Mouse (Mus musculus) spleen, adult 2 months (tissue): ENCODE results near the gene D430042O09Rik. TPM values are rescaled to one million over a fixed set of nuclear protein-coding genes. Genes with fewer than 3 reads are reported as not detected.
A peak's percentile ranks its signal among the peaks of the same experiment; 100 is the strongest.

Source experiments
- DNase-seq, 2 experiments: peaks; one replicate each; pipeline versions ENCODE4 v3.0.0 to v3.0.0-alpha.2; 2012 to 2021; ENCODE audit warnings: low spot score in 2 of 2, low read depth in 1 of 2
- H3K27ac ChIP-seq: fragments of 200-500 bp; 2 replicates; pipeline ENCODE4 v1.5.1; 2012; ENCODE audit warnings: low read length, inconsistent platforms; ENCODE audit not compliant: insufficient read depth
- H3K27me3 ChIP-seq: fragments of 200-500 bp; 2 replicates; pipeline ENCODE4 v1.6.1; 2012; ENCODE audit warnings: mild to moderate bottlenecking, moderate library complexity, low read length, inconsistent platforms; ENCODE audit not compliant: control insufficient read depth, insufficient read depth
- H3K36me3 ChIP-seq: fragments of 200-500 bp; 2 replicates; pipeline ENCODE4 v1.6.1; 2012; ENCODE audit warnings: mild to moderate bottlenecking, low read length, inconsistent platforms; ENCODE audit not compliant: control insufficient read depth, insufficient read depth
- H3K4me1 ChIP-seq: fragments of 200-500 bp; 2 replicates; pipeline ENCODE4 v1.6.1; 2011; ENCODE audit warnings: inconsistent platforms; ENCODE audit not compliant: control insufficient read depth, insufficient read depth, insufficient read length
- H3K4me3 ChIP-seq: fragments of 200-500 bp; 2 replicates; pipeline ENCODE4 v1.5.1; 2011; ENCODE audit warnings: mild to moderate bottlenecking, inconsistent platforms; ENCODE audit not compliant: insufficient read depth, insufficient read length; ENCODE audit errors: extremely low read depth
- CTCF ChIP-seq: fragments of 200-500 bp; IDR thresholded peaks from 2 replicates; pipeline ENCODE4 v1.5.1; 2011; ENCODE audit warnings: mild to moderate bottlenecking, inconsistent platforms; ENCODE audit not compliant: insufficient read depth, insufficient read length, insufficient replicate concordance; ENCODE audit errors: extremely low read depth
- POLR2A ChIP-seq: fragments of 200-500 bp; IDR thresholded peaks from 2 replicates; pipeline ENCODE4 v1.6.1; 2011; ENCODE audit warnings: low read depth, low read length, inconsistent platforms
- WGBS: fragments of 180-500 bp; shearing (Covaris S2); methylation state at CpG from one replicate; pipeline ENCODE4 v1.1.7; 2018; 5-methylcytosine and 5-hydroxymethylcytosine counted together
- polyA plus RNA-seq: library from polyadenylated mRNA; depleted of rRNA; stranded (reverse); fragments of >200 nt; gene quantifications from 2 replicates; pipeline ENCODE4 v1.2.3, GENCODE M21; 2012; rRNA removed

D430042O09Rik gene
- polyA plus RNA-seq, 1 experiment = 7.0 TPM

GRCm38 (mm10) chr7:125899036-125899435, 191.3 kb downstream of the D430042O09Rik start:
- no peak for TF ChIP-seq POLR2A
- TF ChIP-seq CTCF = no peak
- Histone ChIP-seq H3K27ac (no peak overlapping the region), H3K36me3 (no peaks in the 10 kb centered on the region), H3K27me3 (no peaks in the 10 kb centered on the region), H3K4me3 (no peak overlapping the region), H3K4me1 (no peaks in the 10 kb centered on the region)
- no peak for DNase-seq
- WGBS = 18% methylated on average over 7 of the region's 7 CpGs

GRCm38 (mm10) chr7:125899916-125900315, 192.2 kb downstream of the D430042O09Rik start:
- Histone ChIP-seq H3K27ac (no peak overlapping the region), H3K4me3 (no peak overlapping the region), H3K4me1 (no peaks in the 10 kb centered on the region), H3K36me3 (no peaks in the 10 kb centered on the region), H3K27me3 (no peaks in the 10 kb centered on the region)
- TF ChIP-seq POLR2A (no peak), CTCF (no peak)
- WGBS = 57% methylated on average over 2 of the region's 2 CpGs
- no peak for DNase-seq

- no peaks in the 10 kb centered on the region for H3K36me3 ChIP-seq
- DNase-seq = no peak
- no peaks in the 10 kb centered on the region for H3K27me3 ChIP-seq
- no peak overlapping the region for H3K27ac ChIP-seq
- no peaks in the 10 kb centered on the region for H3K4me1 ChIP-seq
- 62% methylated on average over 13 of the region's 13 CpGs for WGBS
- no peak for TF ChIP-seq CTCF
- no peak for TF ChIP-seq POLR2A
- H3K4me3 ChIP-seq = no peak overlapping the region
These were observed 192.9 kb downstream of the D430042O09Rik start for GRCm38 (mm10) chr7:125900386-125901161.

GRCm38 (mm10) chr7:125920801-125921200, 213.1 kb downstream of the D430042O09Rik start:
- Histone ChIP-seq H3K36me3 (no peaks in the 10 kb centered on the region), H3K4me1 (peaks cover 9% of the 10 kb centered on the region; the same call in 1 of the 2 replicates), H3K27me3 (no peaks in the 10 kb centered on the region), H3K4me3 (no peak overlapping the region), H3K27ac (no peak overlapping the region)
- no peak for TF ChIP-seq CTCF
- no peak for TF ChIP-seq POLR2A
- DNase-seq = peak; percentile 22 to 60
- WGBS = 9% methylated on average over 5 of the region's 5 CpGs

- Histone ChIP-seq H3K4me1 (peaks cover 9% of the 10 kb centered on the region; the same call in 1 of the 2 replicates), H3K27me3 (no peaks in the 10 kb centered on the region), H3K27ac (no peak overlapping the region), H3K36me3 (no peaks in the 10 kb centered on the region), H3K4me3 (no peak overlapping the region)
- DNase-seq = no peak
- no peak for TF ChIP-seq CTCF
- no peak for TF ChIP-seq POLR2A
- WGBS = 83% methylated on average over 5 of the region's 5 CpGs
These were observed 216.4 kb downstream of the D430042O09Rik start for GRCm38 (mm10) chr7:125924044-125924443.

Other genes starting within 250 kb of the D430042O09Rik start
- gene Nsmce1, start 216.3 kb upstream of the D430042O09Rik start, polyA plus RNA-seq = 38.4 and 42.4 TPM in 2 replicates
- 83.4 and 91.5 TPM in 2 replicates for gene Il4ra, start 155.8 kb upstream of the D430042O09Rik start, polyA plus RNA-seq
- gene Il21r, start 104.5 kb upstream of the D430042O09Rik start, polyA plus RNA-seq = 138 and 180 TPM in 2 replicates
- 25.8 and 34.7 TPM in 2 replicates for gene Gtf3c1, start 108 bp upstream of the D430042O09Rik start, polyA plus RNA-seq